Mouse (Mus musculus): ENCODE data around the gene Atp2a2. TPM values are rescaled to one million over a fixed set of nuclear protein-coding genes. Genes with fewer than 3 reads are reported as not detected.

Atp2a2 gene
- polyA plus RNA-seq, 1 experiment: 55.9 TPM

- Histone ChIP-seq H3K27me3 (ENCODE audit: control insufficient read depth, insufficient read depth, low read length) (no peaks in the 10 kb centered on the region), H3K4me3 (ENCODE audit: control insufficient read depth, low read depth, low read length) (peak overlapping the region; percentile 77), H3K27ac (ENCODE audit: control insufficient read depth, insufficient read depth, low read depth, low read length) (no peak overlapping the region; the same call in 1 of the 2 replicates), H3K36me3 (ENCODE audit: control insufficient read depth, insufficient read depth, low read length) (no peaks in the 10 kb centered on the region), H3K4me1 (ENCODE audit: control insufficient read depth, insufficient read depth, low read length) (peaks cover 22% of the 10 kb centered on the region)
- TF ChIP-seq CTCF (IDR thresholded peaks at IDR 0.05; ENCODE audit: control insufficient read depth, insufficient read depth, insufficient replicate concordance, low read depth, low read length) (no peak), POLR2A (IDR thresholded peaks at IDR 0.05; ENCODE audit: control insufficient read depth, low read depth, low read length) (peak; percentile 43; the same call in 1 of the 2 replicates)
These were observed 11.5 kb upstream of the Atp2a2 start for GRCm38 (mm10) chr5:122513421-122514126.

GRCm38 (mm10) chr5:122512011-122512410 is 10.0 kb upstream of the Atp2a2 start:
- Histone ChIP-seq H3K27ac (ENCODE audit: control insufficient read depth, insufficient read depth, low read depth, low read length) (no peak overlapping the region), H3K27me3 (ENCODE audit: control insufficient read depth, insufficient read depth, low read length) (no peaks in the 10 kb centered on the region)

GRCm38 (mm10) chr5:122511405-122511804 is 9.4 kb upstream of the Atp2a2 start:
- Histone ChIP-seq H3K36me3 (ENCODE audit: control insufficient read depth, insufficient read depth, low read length) (no peaks in the 10 kb centered on the region), H3K27ac (ENCODE audit: control insufficient read depth, insufficient read depth, low read depth, low read length) (no peak overlapping the region), H3K27me3 (ENCODE audit: control insufficient read depth, insufficient read depth, low read length) (no peaks in the 10 kb centered on the region), H3K4me3 (ENCODE audit: control insufficient read depth, low read depth, low read length) (no peak overlapping the region), H3K4me1 (ENCODE audit: control insufficient read depth, insufficient read depth, low read length) (peaks cover 22% of the 10 kb centered on the region)
- TF ChIP-seq POLR2A (IDR thresholded peaks at IDR 0.05; ENCODE audit: control insufficient read depth, low read depth, low read length) (no peak), CTCF (IDR thresholded peaks at IDR 0.05; ENCODE audit: control insufficient read depth, insufficient read depth, insufficient replicate concordance, low read depth, low read length) (no peak)

More at GRCm38 (mm10) chr5:122512011-122512410, 10.0 kb upstream of the Atp2a2 start:
- TF ChIP-seq POLR2A (IDR thresholded peaks at IDR 0.05; ENCODE audit: control insufficient read depth, low read depth, low read length) (no peak), CTCF (IDR thresholded peaks at IDR 0.05; ENCODE audit: control insufficient read depth, insufficient read depth, insufficient replicate concordance, low read depth, low read length) (no peak)
- H3K4me1 ChIP-seq (ENCODE audit: control insufficient read depth, insufficient read depth, low read length): peaks cover 22% of the 10 kb centered on the region
- H3K4me3 ChIP-seq (ENCODE audit: control insufficient read depth, low read depth, low read length): no peak overlapping the region
- H3K36me3 ChIP-seq (ENCODE audit: control insufficient read depth, insufficient read depth, low read length): no peaks in the 10 kb centered on the region

GRCm38 (mm10) chr5:122510651-122511157 is 8.7 kb upstream of the Atp2a2 start:
- no peaks in the 10 kb centered on the region for H3K27me3 ChIP-seq (ENCODE audit: control insufficient read depth, insufficient read depth, low read length)
- H3K4me3 ChIP-seq (ENCODE audit: control insufficient read depth, low read depth, low read length): no peak overlapping the region
- TF ChIP-seq POLR2A (IDR thresholded peaks at IDR 0.05; ENCODE audit: control insufficient read depth, low read depth, low read length): no peak
- TF ChIP-seq CTCF (IDR thresholded peaks at IDR 0.05; ENCODE audit: control insufficient read depth, insufficient read depth, insufficient replicate concordance, low read depth, low read length): no peak
- no peaks in the 10 kb centered on the region for H3K36me3 ChIP-seq (ENCODE audit: control insufficient read depth, insufficient read depth, low read length)
- H3K4me1 ChIP-seq (ENCODE audit: control insufficient read depth, insufficient read depth, low read length): peaks cover 20% of the 10 kb centered on the region
- no peak overlapping the region for H3K27ac ChIP-seq (ENCODE audit: control insufficient read depth, insufficient read depth, low read depth, low read length)

GRCm38 (mm10) chr5:122509608-122510007 is 7.6 kb upstream of the Atp2a2 start:
- no peak overlapping the region for H3K4me3 ChIP-seq (ENCODE audit: control insufficient read depth, low read depth, low read length)
- H3K4me1 ChIP-seq (ENCODE audit: control insufficient read depth, insufficient read depth, low read length): peaks cover 20% of the 10 kb centered on the region
- no peaks in the 10 kb centered on the region for H3K36me3 ChIP-seq (ENCODE audit: control insufficient read depth, insufficient read depth, low read length)
- H3K27me3 ChIP-seq (ENCODE audit: control insufficient read depth, insufficient read depth, low read length): no peaks in the 10 kb centered on the region
- no peak for TF ChIP-seq CTCF (IDR thresholded peaks at IDR 0.05; ENCODE audit: control insufficient read depth, insufficient read depth, insufficient replicate concordance, low read depth, low read length)
- TF ChIP-seq POLR2A (IDR thresholded peaks at IDR 0.05; ENCODE audit: control insufficient read depth, low read depth, low read length): no peak
- no peak overlapping the region for H3K27ac ChIP-seq (ENCODE audit: control insufficient read depth, insufficient read depth, low read depth, low read length)

- TF ChIP-seq CTCF (IDR thresholded peaks at IDR 0.05; ENCODE audit: control insufficient read depth, insufficient read depth, insufficient replicate concordance, low read depth, low read length) (no peak), POLR2A (IDR thresholded peaks at IDR 0.05; ENCODE audit: control insufficient read depth, low read depth, low read length) (no peak)
- no peak overlapping the region for H3K4me3 ChIP-seq (ENCODE audit: control insufficient read depth, low read depth, low read length)
- H3K27ac ChIP-seq (ENCODE audit: control insufficient read depth, insufficient read depth, low read depth, low read length): no peak overlapping the region
- no peaks in the 10 kb centered on the region for H3K36me3 ChIP-seq (ENCODE audit: control insufficient read depth, insufficient read depth, low read length)
- peaks cover 15% of the 10 kb centered on the region for H3K4me1 ChIP-seq (ENCODE audit: control insufficient read depth, insufficient read depth, low read length)
- no peaks in the 10 kb centered on the region for H3K27me3 ChIP-seq (ENCODE audit: control insufficient read depth, insufficient read depth, low read length)
These were observed 6.9 kb upstream of the Atp2a2 start for GRCm38 (mm10) chr5:122508861-122509306.

GRCm38 (mm10) chr5:122507396-122507795 is 5.4 kb upstream of the Atp2a2 start:
- no peaks in the 10 kb centered on the region for H3K27me3 ChIP-seq (ENCODE audit: control insufficient read depth, insufficient read depth, low read length)
- H3K36me3 ChIP-seq (ENCODE audit: control insufficient read depth, insufficient read depth, low read length): no peaks in the 10 kb centered on the region
- H3K27ac ChIP-seq (ENCODE audit: control insufficient read depth, insufficient read depth, low read depth, low read length): no peak overlapping the region
- H3K4me3 ChIP-seq (ENCODE audit: control insufficient read depth, low read depth, low read length): no peak overlapping the region
- TF ChIP-seq POLR2A (IDR thresholded peaks at IDR 0.05; ENCODE audit: control insufficient read depth, low read depth, low read length) (no peak), CTCF (IDR thresholded peaks at IDR 0.05; ENCODE audit: control insufficient read depth, insufficient read depth, insufficient replicate concordance, low read depth, low read length) (no peak)
- H3K4me1 ChIP-seq (ENCODE audit: control insufficient read depth, insufficient read depth, low read length): peaks cover 20% of the 10 kb centered on the region
